Mouse (Mus musculus) heart, postnatal 10 days (tissue): ENCODE measurements at regions not wholly inside any gene's neighbourhood (a gene's known extent, or its start where the extent isn't known, plus 50 kb on each side); places are given as distances from the start of the nearest gene placed in this dataset.
"Not testable (repeated sequence)": the region's sequence is repeated elsewhere in the genome, so short reads cannot be mapped to it uniquely, and the experiment has no call there.

ENCODE experiments used
- DNase-seq, 2 experiments: peaks; one replicate each; pipeline ENCODE4 v3.0.0; 2021
- intact Hi-C: fragments of 180-260 bp; cut with DNase I; formaldehyde crosslinking; loops from one replicate; pipeline ENCODE4 v1.15.1; 2025

- DNase-seq, result no peak
- intact Hi-C loops, result no loop called here
These were observed 210.7 kb upstream of the Ngly1 start for GRCm38 (mm10) chr14:16038336-16038735.

GRCm38 (mm10) chr14:16044466-16044865, 204.6 kb upstream of the Ngly1 start:
- DNase-seq, result no peak
- intact Hi-C loops, result no loop called here

- DNase-seq, intact Hi-C loops: not testable (repeated sequence)
These were observed 176.5 kb upstream of the Ngly1 start for GRCm38 (mm10) chr14:16072534-16072933.

GRCm38 (mm10) chr14:16074089-16074488, 175.0 kb upstream of the Ngly1 start:
- no peak for DNase-seq
- intact Hi-C loops, result no loop called here

GRCm38 (mm10) chr14:16079096-16079495, 170.0 kb upstream of the Ngly1 start:
- DNase-seq, result no peak
- intact Hi-C loops, result no loop called here

GRCm38 (mm10) chr14:16087231-16087630, 161.8 kb upstream of the Ngly1 start:
- intact Hi-C loops, DNase-seq: not testable (repeated sequence)

GRCm38 (mm10) chr14:16092391-16093132, 156.5 kb upstream of the Ngly1 start:
- no peak for DNase-seq
- intact Hi-C loops, result no loop called here

- DNase-seq, result no peak
- intact Hi-C loops, result no loop called here
These were observed 156.0 kb upstream of the Ngly1 start for GRCm38 (mm10) chr14:16093133-16093505.

GRCm38 (mm10) chr14:16109414-16109813, 139.7 kb upstream of the Ngly1 start:
- intact Hi-C loops, result no loop called here
- DNase-seq, result no peak

GRCm38 (mm10) chr14:16132672-16133071, 116.4 kb upstream of the Ngly1 start:
- DNase-seq, result no peak
- intact Hi-C loops, result no loop called here

GRCm38 (mm10) chr14:16133410-16133809, 115.7 kb upstream of the Ngly1 start:
- no peak for DNase-seq
- intact Hi-C loops, result no loop called here

GRCm38 (mm10) chr14:16136187-16136586, 112.9 kb upstream of the Ngly1 start:
- intact Hi-C loops, result no loop called here
- no peak for DNase-seq

GRCm38 (mm10) chr14:16144299-16144698, 104.8 kb upstream of the Ngly1 start:
- intact Hi-C loops, result no loop called here
- DNase-seq, result no peak

GRCm38 (mm10) chr14:16146811-16147210, 102.3 kb upstream of the Ngly1 start:
- intact Hi-C loops, result no loop called here
- DNase-seq, result no peak

- no peak for DNase-seq
- intact Hi-C loops, result no loop called here
These were observed 97.3 kb upstream of the Ngly1 start for GRCm38 (mm10) chr14:16151815-16152214.

GRCm38 (mm10) chr14:16152702-16153101, 96.4 kb upstream of the Ngly1 start:
- intact Hi-C loops, result no loop called here
- DNase-seq, result no peak

- no peak for DNase-seq
- intact Hi-C loops, result no loop called here
These were observed 94.0 kb upstream of the Ngly1 start for GRCm38 (mm10) chr14:16155106-16155505.

GRCm38 (mm10) chr14:16170226-16170625, 78.9 kb upstream of the Ngly1 start:
- intact Hi-C loops, result no loop called here
- no peak for DNase-seq

- intact Hi-C loops, result no loop called here
- DNase-seq, result no peak
These were observed 76.8 kb upstream of the Ngly1 start for GRCm38 (mm10) chr14:16172261-16172660.

GRCm38 (mm10) chr14:16173292-16173691, 75.8 kb upstream of the Ngly1 start:
- peak; percentile 7 to 9 for DNase-seq
- intact Hi-C loops, result no loop called here

GRCm38 (mm10) chr14:16178227-16178626, 70.9 kb upstream of the Ngly1 start:
- intact Hi-C loops, result no loop called here
- DNase-seq, result no peak

- intact Hi-C loops, result no loop called here
- no peak for DNase-seq
These were observed 67.3 kb upstream of the Ngly1 start for GRCm38 (mm10) chr14:16181822-16182221.

- DNase-seq, result no peak
- intact Hi-C loops, result no loop called here
These were observed 63.8 kb upstream of the Ngly1 start for GRCm38 (mm10) chr14:16185246-16185645.
